Mouse (Mus musculus): ENCODE measurements around the gene Actn1. TPM values are rescaled to one million over a fixed set of nuclear protein-coding genes. Genes with fewer than 3 reads are reported as not detected.

Gene Actn1
- polyA plus RNA-seq, 1 experiment from 2014 or later = 23.4 TPM

DNA sequence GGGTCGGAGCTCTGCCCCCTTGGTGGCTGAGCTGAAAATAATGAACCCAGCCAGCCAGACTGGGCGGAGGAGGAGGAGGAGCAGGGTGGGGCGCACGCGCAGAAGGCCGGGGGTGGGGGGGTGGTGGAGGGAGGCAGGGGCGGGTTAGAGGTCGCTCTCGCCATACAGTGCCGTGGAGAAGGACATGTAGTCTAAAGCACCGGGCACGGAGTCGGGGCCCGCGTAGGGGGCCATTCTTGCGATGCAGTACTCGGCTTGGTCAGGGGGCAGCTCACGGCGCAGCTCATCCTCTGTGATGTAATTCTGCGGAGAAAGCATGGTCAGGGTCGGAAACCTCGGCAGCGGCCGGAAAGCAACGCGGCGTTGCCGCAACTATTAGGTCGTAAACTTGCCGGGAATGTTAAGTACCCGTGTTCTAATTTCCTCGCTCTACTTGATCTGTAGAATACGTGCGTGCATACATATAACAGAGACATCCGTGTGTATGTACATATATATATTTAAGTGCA lies 91.9 kb downstream of the Actn1 start:
- peak overlapping the region; percentile 55 for H3K9ac ChIP-seq (ENCODE audit: low read depth, low read length)
- peak; percentile 89 for DNase-seq (ENCODE audit: low spot score)
- WGBS = 19% methylated on average over 30 of the region's 35 CpGs
- H3K27ac ChIP-seq (ENCODE audit: low read depth, low read length) = peak overlapping the region; percentile 85
- H3K36me3 ChIP-seq (ENCODE audit: control insufficient read depth, insufficient read depth, low read length) = no peaks in the 10 kb centered on the region
- H3K4me3 ChIP-seq (ENCODE audit: low read depth, low read length) = peak overlapping the region; percentile 55
- peak; percentile 87 for ATAC-seq (ENCODE audit: low FRiP score)
- H3K9me3 ChIP-seq (ENCODE audit: control insufficient read depth, low read length) = no peaks in the 10 kb centered on the region
- no peaks in the 10 kb centered on the region for H3K27me3 ChIP-seq (ENCODE audit: control insufficient read depth, insufficient read depth, low read length)
- H3K4me1 ChIP-seq (replicated peaks; ENCODE audit: control insufficient read depth, insufficient read depth, low read length) = no peaks in the 10 kb centered on the region
- peak overlapping the region; percentile 24 for H3K4me2 ChIP-seq (replicated peaks; ENCODE audit: low read depth, low read length)

DNA sequence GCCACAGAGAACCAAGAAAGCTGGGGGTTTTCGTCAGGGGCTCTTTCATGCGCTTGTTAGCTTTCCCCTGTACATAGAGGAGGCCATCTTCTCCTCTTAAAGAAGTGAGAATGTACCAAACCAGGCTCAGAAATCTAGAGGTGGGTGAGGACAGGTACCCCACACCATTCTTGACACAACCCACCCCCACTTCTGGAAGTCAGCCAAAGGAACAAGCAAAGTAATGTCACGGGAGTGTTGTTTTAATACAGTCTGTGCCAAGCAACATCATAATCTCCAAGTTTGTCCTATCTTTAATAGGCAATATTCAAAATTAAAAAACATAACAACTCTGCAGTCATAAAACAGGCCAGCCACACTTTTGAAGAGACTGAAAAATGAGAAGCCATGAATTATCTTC lies 92.8 kb downstream of the Actn1 start:
- H3K4me2 ChIP-seq (replicated peaks; ENCODE audit: low read depth, low read length) = no peak overlapping the region; the same call in 1 of the 2 replicates
- H3K9me3 ChIP-seq (ENCODE audit: control insufficient read depth, low read length) = no peaks in the 10 kb centered on the region
- WGBS = 88% methylated on average over 3 of the region's 3 CpGs
- H3K27me3 ChIP-seq (ENCODE audit: control insufficient read depth, insufficient read depth, low read length) = no peaks in the 10 kb centered on the region
- DNase-seq (ENCODE audit: low spot score) (no peak), ATAC-seq (ENCODE audit: low FRiP score) (no peak)
- no peak overlapping the region for H3K27ac ChIP-seq (ENCODE audit: low read depth, low read length)
- no peak overlapping the region for H3K9ac ChIP-seq (ENCODE audit: low read depth, low read length)
- no peaks in the 10 kb centered on the region for H3K36me3 ChIP-seq (ENCODE audit: control insufficient read depth, insufficient read depth, low read length)
- no peaks in the 10 kb centered on the region for H3K4me1 ChIP-seq (replicated peaks; ENCODE audit: control insufficient read depth, insufficient read depth, low read length)
- no peak overlapping the region for H3K4me3 ChIP-seq (ENCODE audit: low read depth, low read length)

DNA sequence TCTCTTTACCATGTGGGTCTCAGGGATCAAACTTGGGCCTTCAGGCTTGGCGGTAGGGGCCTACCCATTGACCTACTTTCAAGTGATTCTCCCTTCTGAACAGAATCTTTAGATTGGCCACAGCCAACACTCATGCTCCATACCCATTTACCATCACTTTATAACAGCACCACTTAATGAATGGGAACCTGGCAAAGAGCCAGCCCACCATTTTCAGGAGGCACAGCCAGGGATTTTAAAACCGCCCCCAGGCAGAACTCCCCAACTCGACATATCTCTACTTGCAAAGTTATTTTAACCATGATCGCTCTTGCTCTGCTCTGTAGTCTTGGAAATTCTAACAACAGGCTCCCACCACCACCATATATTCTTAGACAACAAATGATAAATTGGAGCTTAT lies 93.5 kb downstream of the Actn1 start:
- H3K9me3 ChIP-seq (ENCODE audit: control insufficient read depth, low read length) = no peaks in the 10 kb centered on the region
- no peak overlapping the region for H3K4me2 ChIP-seq (replicated peaks; ENCODE audit: low read depth, low read length)
- DNase-seq (ENCODE audit: low spot score) (no peak), ATAC-seq (ENCODE audit: low FRiP score) (no peak)
- H3K4me3 ChIP-seq (ENCODE audit: low read depth, low read length) = no peak overlapping the region
- no peak overlapping the region for H3K27ac ChIP-seq (ENCODE audit: low read depth, low read length)
- no peaks in the 10 kb centered on the region for H3K27me3 ChIP-seq (ENCODE audit: control insufficient read depth, insufficient read depth, low read length)
- H3K4me1 ChIP-seq (replicated peaks; ENCODE audit: control insufficient read depth, insufficient read depth, low read length) = no peaks in the 10 kb centered on the region
- no peaks in the 10 kb centered on the region for H3K36me3 ChIP-seq (ENCODE audit: control insufficient read depth, insufficient read depth, low read length)
- WGBS = 90% methylated on average over 4 of the region's 4 CpGs
- H3K9ac ChIP-seq (ENCODE audit: low read depth, low read length) = no peak overlapping the region

DNA sequence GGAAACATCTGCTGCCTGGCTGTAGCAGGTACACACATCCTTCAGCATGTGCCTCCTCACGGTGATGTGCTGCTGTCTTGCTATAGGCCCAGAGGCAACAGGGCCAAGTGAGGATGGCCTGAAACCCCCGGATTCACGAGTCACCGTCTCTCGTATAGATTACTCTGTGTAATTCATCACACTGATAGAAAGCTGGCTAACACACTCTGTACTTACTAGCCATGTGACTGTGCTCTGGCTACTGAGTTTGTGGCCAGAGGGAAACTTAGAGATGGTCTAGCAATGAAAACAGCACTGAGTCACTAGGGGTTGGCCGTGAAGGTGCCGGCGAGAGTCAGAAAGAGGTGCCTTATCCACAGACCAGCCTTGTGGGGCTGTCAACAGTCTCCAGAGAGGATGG lies 95.6 kb downstream of the Actn1 start:
- no peak overlapping the region for H3K9ac ChIP-seq (ENCODE audit: low read depth, low read length)
- no peak overlapping the region for H3K4me2 ChIP-seq (replicated peaks; ENCODE audit: low read depth, low read length)
- H3K27ac ChIP-seq (ENCODE audit: low read depth, low read length) = no peak overlapping the region
- no peak for DNase-seq (ENCODE audit: low spot score)
- WGBS = 91% methylated on average over 8 of the region's 8 CpGs
- no peaks in the 10 kb centered on the region for H3K4me1 ChIP-seq (replicated peaks; ENCODE audit: control insufficient read depth, insufficient read depth, low read length)
- no peak overlapping the region for H3K4me3 ChIP-seq (ENCODE audit: low read depth, low read length)
- no peaks in the 10 kb centered on the region for H3K27me3 ChIP-seq (ENCODE audit: control insufficient read depth, insufficient read depth, low read length)
- no peaks in the 10 kb centered on the region for H3K36me3 ChIP-seq (ENCODE audit: control insufficient read depth, insufficient read depth, low read length)
- H3K9me3 ChIP-seq (ENCODE audit: control insufficient read depth, low read length) = no peaks in the 10 kb centered on the region
- no peak for ATAC-seq (ENCODE audit: low FRiP score)

DNA sequence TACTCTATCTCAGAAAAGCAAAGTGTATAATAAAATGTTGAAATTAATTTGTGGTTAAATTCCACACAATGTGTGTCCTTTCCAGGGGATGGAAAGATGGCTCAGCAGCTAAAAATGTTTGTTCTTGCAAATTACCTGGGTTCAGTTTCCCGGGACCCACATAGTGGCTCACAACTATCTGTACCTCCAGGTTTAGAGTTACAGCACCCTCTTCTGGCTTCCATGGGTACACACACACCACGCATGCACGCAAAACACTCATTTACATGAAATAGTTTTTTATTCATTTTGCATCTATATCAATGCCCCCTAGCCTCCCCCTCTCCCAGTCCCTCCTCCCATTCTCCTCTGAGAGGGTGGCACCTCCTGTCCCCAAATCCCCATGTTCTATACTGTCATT lies 97.7 kb downstream of the Actn1 start:
- DNase-seq (ENCODE audit: low spot score) (no peak), ATAC-seq (ENCODE audit: low FRiP score) (no peak)
- no peaks in the 10 kb centered on the region for H3K27me3 ChIP-seq (ENCODE audit: control insufficient read depth, insufficient read depth, low read length)
- WGBS = 73% methylated on average over 3 of the region's 3 CpGs
- H3K9me3 ChIP-seq (ENCODE audit: control insufficient read depth, low read length) = no peaks in the 10 kb centered on the region
- H3K27ac ChIP-seq (ENCODE audit: low read depth, low read length) = no peak overlapping the region
- no peak overlapping the region for H3K9ac ChIP-seq (ENCODE audit: low read depth, low read length)
- no peak overlapping the region for H3K4me2 ChIP-seq (replicated peaks; ENCODE audit: low read depth, low read length)
- H3K4me3 ChIP-seq (ENCODE audit: low read depth, low read length) = no peak overlapping the region
- H3K36me3 ChIP-seq (ENCODE audit: control insufficient read depth, insufficient read depth, low read length) = no peaks in the 10 kb centered on the region
- no peaks in the 10 kb centered on the region for H3K4me1 ChIP-seq (replicated peaks; ENCODE audit: control insufficient read depth, insufficient read depth, low read length)

DNA sequence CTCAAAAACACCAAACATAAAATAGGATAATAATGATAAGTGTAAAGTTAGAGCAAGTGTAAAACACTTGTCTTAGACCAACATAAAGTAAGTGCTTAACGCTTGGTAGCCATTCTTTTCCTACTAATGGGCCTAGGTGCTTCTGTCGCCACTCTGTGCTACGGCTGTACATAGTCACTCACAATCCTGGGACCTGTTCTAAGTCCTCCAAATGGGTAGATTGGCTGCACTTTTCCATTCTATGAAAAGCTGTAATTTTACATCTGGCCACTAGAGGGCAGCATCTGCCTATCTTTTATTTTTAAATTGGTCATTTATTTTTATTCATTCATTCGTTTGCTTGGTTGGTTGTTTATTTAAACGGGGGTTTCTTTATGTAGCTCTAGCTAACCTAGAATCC lies 102.5 kb downstream of the Actn1 start:
- Histone ChIP-seq H3K4me3 (ENCODE audit: low read depth, low read length) (no peak overlapping the region), H3K9me3 (ENCODE audit: control insufficient read depth, low read length) (no peaks in the 10 kb centered on the region), H3K36me3 (ENCODE audit: control insufficient read depth, insufficient read depth, low read length) (no peaks in the 10 kb centered on the region), H3K4me2 (replicated peaks; ENCODE audit: low read depth, low read length) (no peak overlapping the region), H3K4me1 (replicated peaks; ENCODE audit: control insufficient read depth, insufficient read depth, low read length) (no peaks in the 10 kb centered on the region), H3K27ac (ENCODE audit: low read depth, low read length) (no peak overlapping the region), H3K9ac (ENCODE audit: low read depth, low read length) (no peak overlapping the region), H3K27me3 (ENCODE audit: control insufficient read depth, insufficient read depth, low read length) (no peaks in the 10 kb centered on the region; the same call in 1 of the 2 replicates)
- DNase-seq (ENCODE audit: low spot score) (peak; percentile 55), ATAC-seq (ENCODE audit: low FRiP score) (no peak)
- WGBS = 12% methylated on average over 5 of the region's 5 CpGs

DNA sequence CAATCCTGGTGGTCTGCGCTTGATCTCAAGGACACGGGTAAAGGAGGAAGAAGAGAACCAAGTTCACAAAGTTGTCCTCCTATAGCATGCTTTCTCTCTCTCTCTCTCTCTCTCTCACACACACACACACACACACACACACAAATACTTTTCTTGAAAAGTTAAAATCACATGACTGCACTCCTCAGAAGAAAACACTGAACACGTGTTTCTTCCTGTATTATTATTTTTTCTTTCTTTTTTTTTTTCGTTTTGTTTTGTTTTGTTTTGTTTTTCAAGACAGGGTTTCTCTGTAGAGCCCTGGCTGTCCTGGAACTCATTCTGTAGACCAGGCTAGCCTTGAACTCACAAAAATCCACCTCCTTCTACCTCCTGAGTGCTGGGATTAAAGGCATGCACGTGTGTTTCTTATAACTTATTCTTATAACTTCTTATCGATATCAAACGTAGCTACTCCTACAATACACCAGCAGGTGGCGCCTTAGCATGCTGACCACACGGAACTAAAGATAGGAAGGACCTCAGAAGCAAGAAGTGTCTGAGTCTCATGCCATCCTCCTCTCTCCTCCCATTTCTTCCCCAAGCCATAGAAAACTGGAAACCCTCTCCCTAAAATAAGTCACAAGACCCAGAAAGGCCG lies 106.4 kb downstream of the Actn1 start:
- Histone ChIP-seq H3K4me3 (ENCODE audit: low read depth, low read length) (no peak overlapping the region), H3K9me3 (ENCODE audit: control insufficient read depth, low read length) (no peaks in the 10 kb centered on the region), H3K27ac (ENCODE audit: low read depth, low read length) (no peak overlapping the region), H3K36me3 (ENCODE audit: control insufficient read depth, insufficient read depth, low read length) (no peaks in the 10 kb centered on the region), H3K9ac (ENCODE audit: low read depth, low read length) (no peak overlapping the region), H3K4me1 (replicated peaks; ENCODE audit: control insufficient read depth, insufficient read depth, low read length) (no peaks in the 10 kb centered on the region), H3K4me2 (replicated peaks; ENCODE audit: low read depth, low read length) (no peak overlapping the region), H3K27me3 (ENCODE audit: control insufficient read depth, insufficient read depth, low read length) (no peaks in the 10 kb centered on the region; the same call in 1 of the 2 replicates)
- ATAC-seq (ENCODE audit: low FRiP score) = no peak
- DNase-seq (ENCODE audit: low spot score) = peak; percentile 73
- WGBS = 42% methylated on average over 10 of the region's 10 CpGs

DNA sequence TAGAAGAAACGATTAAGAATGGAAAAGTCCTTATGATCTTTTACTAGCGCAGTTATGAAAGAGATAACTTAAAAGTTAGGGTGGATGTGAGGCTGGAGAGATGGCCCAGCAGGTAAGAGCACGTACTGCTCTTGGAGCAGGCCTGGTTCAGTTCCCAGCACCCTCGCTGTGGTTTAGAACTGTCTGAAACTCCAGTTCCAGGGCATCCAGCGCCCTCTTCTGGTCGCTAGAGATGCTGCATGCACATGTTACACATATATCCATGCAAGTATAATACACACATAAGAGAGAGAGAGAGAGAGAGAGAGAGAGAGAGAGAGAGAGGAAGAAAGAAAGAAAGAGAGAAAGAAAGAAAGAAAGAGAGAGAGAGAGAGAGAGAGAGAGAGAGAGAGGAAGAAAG lies 107.1 kb downstream of the Actn1 start:
- Histone ChIP-seq H3K4me1 (replicated peaks; ENCODE audit: control insufficient read depth, insufficient read depth, low read length) (no peaks in the 10 kb centered on the region), H3K4me3 (ENCODE audit: low read depth, low read length) (no peak overlapping the region), H3K27ac (ENCODE audit: low read depth, low read length) (no peak overlapping the region), H3K36me3 (ENCODE audit: control insufficient read depth, insufficient read depth, low read length) (no peaks in the 10 kb centered on the region), H3K9me3 (ENCODE audit: control insufficient read depth, low read length) (no peaks in the 10 kb centered on the region), H3K4me2 (replicated peaks; ENCODE audit: low read depth, low read length) (no peak overlapping the region), H3K27me3 (ENCODE audit: control insufficient read depth, insufficient read depth, low read length) (no peaks in the 10 kb centered on the region; the same call in 1 of the 2 replicates), H3K9ac (ENCODE audit: low read depth, low read length) (no peak overlapping the region)
- no peak for ATAC-seq (ENCODE audit: low FRiP score)
- WGBS = 81% methylated on average over 6 of the region's 6 CpGs
- DNase-seq (ENCODE audit: low spot score) = no peak

DNA sequence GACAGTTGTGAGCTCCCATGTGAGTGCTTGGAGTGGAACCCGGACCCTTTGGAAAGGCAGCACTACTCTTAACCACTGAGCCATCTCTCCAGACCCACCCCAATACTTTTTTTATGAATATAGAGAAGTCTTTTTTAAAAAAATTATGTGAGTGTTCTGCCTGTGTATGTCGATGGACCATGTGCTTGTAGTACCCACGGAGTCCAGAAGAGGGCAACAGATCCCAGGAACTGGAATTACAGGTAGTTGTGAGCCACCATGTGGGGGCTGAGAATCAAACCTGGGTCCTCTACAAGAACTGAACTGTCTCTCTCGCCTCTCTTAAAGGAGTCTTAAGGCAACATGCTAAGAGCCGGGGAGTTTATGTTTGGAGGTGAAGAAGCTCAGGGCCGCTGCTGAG lies 108.3 kb downstream of the Actn1 start:
- DNase-seq (ENCODE audit: low spot score) = no peak
- Histone ChIP-seq H3K4me2 (replicated peaks; ENCODE audit: low read depth, low read length) (no peak overlapping the region), H3K9ac (ENCODE audit: low read depth, low read length) (no peak overlapping the region), H3K9me3 (ENCODE audit: control insufficient read depth, low read length) (no peaks in the 10 kb centered on the region), H3K36me3 (ENCODE audit: control insufficient read depth, insufficient read depth, low read length) (no peaks in the 10 kb centered on the region), H3K4me1 (replicated peaks; ENCODE audit: control insufficient read depth, insufficient read depth, low read length) (no peaks in the 10 kb centered on the region), H3K27me3 (ENCODE audit: control insufficient read depth, insufficient read depth, low read length) (no peaks in the 10 kb centered on the region; the same call in 1 of the 2 replicates), H3K27ac (ENCODE audit: low read depth, low read length) (no peak overlapping the region), H3K4me3 (ENCODE audit: low read depth, low read length) (no peak overlapping the region)
- WGBS = 89% methylated on average over 6 of the region's 6 CpGs
- no peak for ATAC-seq (ENCODE audit: low FRiP score)
